Mouse (Mus musculus): ENCODE results near the gene Scd2.
"Not testable (repeated sequence)": the region's sequence is repeated elsewhere in the genome, so short reads cannot be mapped to it uniquely, and the experiment has no call there.

Scd2 gene

DNA sequence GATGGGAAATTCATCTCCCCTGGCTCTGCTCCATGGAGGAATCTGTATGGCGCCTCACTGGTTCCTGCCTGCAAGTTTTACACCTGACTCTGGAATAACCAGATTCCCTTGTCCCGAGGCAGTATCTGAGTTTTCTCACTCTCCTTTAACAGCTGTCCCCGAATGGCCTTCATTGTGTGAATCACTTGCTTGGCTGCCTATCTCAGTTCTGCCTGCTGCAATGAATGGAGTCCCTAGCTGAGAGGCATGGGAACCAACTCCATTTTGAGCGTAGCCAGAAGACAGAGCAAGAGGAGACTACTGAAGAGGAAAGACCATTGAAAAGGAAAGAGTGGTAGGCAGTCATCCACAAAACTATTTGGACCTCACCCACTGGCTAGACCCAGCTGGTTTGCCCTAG, 19.8 kb upstream of the Scd2 start:
- DNase-seq (ENCODE audit: low spot score in 2 of 2) = no peak

DNA sequence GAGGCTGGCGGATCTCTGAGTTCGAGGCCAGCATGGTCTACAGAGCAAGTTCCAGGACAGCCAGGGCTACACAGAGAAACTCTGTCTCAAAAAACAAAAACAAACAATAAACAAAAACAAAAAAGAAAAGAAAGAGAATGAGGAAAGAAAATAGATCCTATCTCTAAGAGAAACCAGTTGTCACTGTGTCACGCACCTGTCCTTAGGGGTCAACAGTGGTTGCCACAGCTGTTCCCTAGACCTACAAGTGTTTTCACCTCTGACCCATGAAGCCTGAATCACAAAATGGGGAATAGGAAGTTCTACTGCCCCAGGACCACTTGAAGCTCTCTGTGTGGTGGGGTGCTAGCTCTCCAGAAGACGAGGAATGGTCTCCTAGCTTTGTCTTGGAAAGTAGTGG, 19.0 kb upstream of the Scd2 start:
- DNase-seq (ENCODE audit: low spot score in 2 of 2) = no peak

DNA sequence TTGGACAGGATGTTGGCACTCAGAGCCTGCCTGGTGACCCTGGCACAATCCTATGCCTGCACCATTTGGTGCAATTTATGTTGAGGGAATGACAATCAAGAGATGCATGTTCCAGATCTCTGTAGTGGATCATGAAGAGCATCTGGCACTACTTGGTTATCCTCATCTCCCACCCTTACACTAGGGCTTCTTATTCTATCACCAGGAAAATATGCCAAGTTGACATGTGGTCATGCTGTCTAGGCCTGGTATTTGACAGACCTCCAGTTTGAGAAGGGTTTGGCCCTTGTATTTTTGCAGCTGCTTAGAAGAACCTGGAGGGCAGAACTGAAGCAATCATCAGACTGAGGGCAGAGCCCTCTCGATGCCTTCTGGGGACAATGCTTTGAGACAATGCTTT, 18.1 kb upstream of the Scd2 start:
- DNase-seq (ENCODE audit: low spot score in 2 of 2) = no peak

DNA sequence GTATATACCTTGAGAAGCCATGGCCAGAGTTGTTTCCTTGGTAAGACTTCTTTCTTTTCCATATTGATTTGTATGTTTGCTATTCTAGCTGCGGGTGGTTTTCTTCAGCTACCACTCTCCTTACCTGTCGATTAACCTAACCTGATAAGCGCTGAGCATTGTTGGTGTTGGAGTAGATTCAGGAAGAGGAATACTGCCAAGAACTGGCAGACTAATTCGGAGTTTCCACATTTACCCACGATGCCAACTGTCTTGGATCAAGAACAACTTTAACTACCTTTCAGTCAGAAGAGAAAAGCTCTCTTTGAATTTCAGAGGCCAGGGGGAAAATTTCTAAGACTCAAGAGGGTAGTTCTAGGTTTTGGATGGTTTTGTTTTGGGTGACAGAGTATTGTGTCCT, 16.6 kb upstream of the Scd2 start:
- no peak for DNase-seq (ENCODE audit: low spot score in 2 of 2)

DNA sequence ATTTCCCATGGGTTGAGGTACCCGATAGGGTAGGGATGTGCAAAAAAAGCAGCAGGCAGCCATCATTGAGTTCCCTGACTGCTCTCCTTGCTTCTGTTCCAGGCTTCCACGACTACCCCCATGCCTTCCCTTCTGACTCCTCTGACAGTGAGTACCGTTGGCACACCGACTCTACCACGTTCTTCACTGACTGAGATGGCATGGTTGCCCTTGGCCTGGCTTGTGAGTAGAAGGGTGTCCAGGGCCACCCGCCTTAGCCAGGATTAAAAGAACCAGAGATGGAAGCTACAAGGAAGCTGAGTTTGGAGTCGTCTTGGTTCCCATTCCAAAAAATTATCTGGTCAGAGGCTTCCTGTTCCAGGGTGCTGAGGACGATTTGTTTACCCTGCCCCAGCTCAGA, 15.5 kb upstream of the Scd2 start:
- DNase-seq (ENCODE audit: low spot score in 2 of 2) = no peak

DNA sequence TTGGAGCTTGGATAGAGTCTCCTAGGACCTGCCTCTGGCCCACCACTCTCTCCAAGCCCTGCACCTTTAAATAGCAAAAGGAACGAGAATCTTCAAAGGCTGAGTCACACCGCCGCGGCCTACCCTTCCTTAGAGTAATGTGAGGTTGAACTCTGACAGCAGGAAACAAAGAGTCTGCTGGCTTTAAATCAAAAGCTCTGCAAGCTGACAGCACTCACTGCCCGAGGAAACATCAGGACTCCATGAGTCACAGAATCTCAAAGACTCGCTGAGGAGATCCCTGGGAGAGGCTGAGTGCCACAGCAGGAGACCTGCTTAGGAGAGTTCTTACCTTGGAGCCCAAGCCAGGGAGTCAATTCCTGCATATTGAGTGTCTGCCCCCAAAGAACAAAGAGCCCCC, 12.7 kb upstream of the Scd2 start:
- DNase-seq (ENCODE audit: low spot score in 2 of 2) = no peak

DNA sequence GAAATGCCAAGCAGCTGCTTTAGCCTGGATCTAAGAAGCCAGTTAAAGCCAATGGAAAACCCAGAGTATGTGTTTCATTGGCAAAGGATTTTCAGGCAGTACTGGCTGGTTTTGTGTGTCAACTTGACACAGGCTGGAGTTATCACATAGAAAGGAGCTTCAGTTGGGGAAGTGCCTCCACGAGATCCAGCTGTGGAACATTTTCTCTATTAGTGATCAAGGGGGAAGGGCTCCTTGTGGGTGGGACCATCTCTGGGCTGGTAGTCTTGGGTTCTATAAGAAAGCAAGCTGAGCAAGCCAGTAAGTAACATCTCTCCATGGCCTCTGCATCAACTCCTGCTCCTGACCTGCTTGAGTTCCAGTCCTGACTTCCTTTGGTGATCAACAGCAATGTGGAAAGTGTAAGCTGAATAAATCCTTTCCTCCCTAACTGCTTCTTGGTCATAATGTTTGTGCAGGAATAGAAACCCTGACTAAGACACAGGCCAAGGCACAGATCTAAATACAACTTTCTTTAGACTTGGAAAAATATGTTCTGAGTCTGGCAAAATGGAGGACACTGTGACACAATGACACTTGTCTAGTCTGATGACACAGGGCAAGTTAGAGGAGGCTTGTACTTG, 11.5 kb upstream of the Scd2 start:
- DNase-seq (ENCODE audit: low spot score in 2 of 2) = not testable (repeated sequence)

DNA sequence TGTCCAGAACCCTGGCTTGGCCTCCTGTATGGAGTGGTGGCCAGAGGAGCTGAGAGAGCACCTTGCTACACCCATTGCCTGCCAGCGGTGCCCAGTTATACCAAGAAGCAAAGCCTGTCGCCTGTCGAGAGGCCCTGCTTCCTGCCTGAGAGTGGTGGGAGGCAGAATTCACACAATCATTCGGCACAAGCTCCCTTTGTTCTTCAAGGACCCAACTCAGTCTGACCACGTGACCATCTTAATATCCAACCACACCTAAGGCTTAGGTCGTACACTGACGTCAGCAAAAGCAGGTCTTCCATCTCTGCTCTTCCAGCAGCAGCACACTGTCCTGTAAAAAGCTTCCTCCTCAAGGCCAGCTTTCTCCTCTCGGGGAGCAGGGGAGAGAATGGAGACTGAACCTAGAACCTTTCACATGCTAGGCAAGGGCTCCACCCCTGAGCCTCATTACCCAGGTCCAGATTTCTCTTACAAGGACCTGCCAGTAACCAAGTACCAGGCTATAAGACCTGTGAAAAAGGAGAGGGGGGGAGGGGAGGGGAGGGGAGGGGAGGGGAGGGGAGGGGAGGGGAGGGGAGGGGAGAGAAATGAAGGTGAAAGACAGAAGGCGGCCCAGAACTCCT, 10.8 kb upstream of the Scd2 start:
- no peak for DNase-seq (ENCODE audit: low spot score in 2 of 2)

DNA sequence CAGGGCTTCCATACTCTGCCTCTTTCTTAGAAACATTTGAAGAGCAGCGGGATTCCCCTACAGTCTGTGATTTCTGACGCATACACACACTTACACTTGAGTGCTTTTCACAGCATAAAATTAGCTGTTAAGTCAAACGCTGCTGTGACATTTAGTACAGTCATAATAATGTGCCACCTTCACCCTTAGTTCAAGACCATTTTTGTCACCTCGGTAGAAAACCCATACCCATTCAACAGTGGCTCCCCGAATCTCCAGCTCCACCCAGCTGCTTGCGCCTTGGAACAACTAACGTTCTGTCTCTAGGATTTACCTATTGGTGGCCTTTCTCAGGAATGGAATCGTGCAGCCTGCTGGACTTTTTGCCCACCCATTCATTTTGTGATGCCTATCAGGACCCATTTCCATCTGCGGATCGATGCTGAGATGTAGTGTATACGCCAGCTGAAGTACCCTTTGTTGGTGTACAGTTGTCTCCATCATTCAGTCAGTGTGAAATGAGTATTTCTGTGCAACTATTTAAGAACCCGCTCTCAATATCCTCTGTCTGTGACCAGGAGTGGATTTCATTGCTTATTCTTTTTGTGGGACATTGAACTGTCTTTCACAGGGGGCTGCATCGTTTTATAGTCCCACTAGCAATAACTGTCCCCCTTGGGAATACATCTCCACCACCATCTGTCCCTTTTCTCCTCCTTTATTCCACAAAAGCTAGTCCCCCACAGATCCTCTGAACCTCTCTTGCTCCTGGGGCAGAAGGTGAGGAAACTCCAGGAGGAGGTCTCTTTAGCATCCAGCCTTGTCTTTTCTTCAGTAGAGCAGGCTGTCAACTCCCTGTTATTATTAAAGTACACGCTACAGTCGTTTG, 10.1 kb upstream of the Scd2 start:
- no peak for DNase-seq (ENCODE audit: low spot score in 2 of 2)

DNA sequence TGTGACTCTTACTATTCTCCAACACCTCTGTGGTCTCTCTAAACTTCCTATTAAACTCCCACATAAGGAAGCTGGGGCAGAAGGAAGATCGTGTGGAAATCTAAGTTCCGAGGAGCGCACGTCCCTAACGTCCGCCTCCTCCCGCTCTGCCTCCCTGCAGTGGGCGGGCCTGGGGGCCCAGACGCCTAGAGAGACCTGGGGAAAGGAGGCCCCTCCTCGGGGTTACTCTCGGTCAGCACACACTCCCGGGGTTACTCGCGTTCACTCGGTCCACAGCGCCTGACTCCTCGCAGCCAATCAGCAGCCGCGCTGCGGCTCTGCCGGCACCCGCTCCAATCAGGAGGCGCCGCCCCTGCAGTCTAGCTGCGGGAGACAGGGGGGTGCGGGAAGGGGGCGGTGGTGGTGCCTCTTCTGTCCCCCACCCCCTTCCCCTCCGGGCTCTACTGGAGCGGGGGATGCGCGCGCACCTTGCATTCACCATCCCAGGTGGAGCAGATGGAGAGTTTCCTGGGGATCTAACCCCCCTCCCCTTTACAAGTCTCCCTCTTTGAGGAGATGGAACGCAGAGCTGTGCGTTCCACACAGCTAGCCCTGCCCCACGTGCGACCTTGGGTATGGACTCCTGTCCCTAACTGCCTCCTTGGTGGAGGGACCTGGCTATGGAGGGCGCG, 9.3 kb upstream of the Scd2 start:
- peak; percentile 91 to 93 for DNase-seq (ENCODE audit: low spot score in 2 of 2)

DNA sequence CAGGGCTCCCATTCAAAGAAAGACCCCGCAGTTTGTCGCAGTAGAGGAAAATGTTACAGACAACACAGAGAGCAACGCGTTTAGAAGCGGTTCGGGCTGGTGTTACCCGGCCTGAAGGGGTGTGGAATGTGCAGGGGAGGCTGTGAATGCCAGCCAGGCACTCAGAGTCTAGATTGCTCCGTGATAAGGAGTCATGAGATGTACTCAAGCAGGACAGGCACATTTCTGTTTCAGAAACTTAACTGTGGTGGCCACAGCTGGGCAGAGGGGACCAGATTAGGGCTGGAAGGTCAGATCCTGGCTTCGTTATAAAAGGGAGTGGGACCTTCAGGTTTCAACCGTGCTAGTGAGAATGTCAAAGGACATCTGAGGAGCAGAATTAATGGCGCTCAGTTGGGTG, 8.8 kb upstream of the Scd2 start:
- DNase-seq (ENCODE audit: low spot score in 2 of 2) = no peak

DNA sequence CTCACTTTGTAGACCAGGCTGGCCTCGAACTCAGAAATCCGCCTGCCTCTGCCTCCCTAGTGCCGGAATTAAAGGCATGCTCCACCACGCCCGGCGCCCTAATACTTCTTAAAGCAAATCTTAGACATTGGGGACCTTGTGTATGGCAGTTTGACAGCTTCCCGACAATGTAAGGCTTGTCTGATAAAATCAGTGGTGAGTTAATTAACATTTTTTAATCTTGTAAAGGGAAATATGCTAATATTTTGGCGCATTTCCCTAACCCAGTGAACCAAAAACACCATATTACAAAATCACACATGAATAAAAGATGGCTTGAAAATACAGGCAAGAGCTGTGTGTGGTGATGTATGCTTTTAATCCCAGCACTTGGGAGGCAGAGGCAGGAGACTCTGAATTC, 7.9 kb upstream of the Scd2 start:
- DNase-seq (ENCODE audit: low spot score in 2 of 2) = no peak

DNA sequence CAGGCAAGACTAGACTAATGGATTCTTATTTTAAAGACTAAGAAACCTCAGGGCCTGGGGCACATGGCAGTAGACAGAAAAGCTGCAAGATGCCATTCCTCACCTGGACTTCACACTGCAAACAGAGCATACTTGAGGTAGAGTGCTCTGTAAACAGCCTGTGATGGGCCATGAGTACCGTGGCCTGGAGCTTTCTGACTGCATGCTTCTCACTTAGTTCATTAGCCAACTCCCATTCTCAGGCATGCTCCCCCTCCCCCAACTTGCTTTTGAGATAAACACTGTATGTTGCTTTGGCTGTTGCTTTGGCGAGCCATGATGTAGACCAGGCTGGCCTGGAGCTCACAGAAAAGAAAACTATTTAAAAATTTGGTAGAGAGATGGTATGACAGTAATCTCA, 7.4 kb upstream of the Scd2 start:
- DNase-seq (ENCODE audit: low spot score in 2 of 2) = no peak

DNA sequence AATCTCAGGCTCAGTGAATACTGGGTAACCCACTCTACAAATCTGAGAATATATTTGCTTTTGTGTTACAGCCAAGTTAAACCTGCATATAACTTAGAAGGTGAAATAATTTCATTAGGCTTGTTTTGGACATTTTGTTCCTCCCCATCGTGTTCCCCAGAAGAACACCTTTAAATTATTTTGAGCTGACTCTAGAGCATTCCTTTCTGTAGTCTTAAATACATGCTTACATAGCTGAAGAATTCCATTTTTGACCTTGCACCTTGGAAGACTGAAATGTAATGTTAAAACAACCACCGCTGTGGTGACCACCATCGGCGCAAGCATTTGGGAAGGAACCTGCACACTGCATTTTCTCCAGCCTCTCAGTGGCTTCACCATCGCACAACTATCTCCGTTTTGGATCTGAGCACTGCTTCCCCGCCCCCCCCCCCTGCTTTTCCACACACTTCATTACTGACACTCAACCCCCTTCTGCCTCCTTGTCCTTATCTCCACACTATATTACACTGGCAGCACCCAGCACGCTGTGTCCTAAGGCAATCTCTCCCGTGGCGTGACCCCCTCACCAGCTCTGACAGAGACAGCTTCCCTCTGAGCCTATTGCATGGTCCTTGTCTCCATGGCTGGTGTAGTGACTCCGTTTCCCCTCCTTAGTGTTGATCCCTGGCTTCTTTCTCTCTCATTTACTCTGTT, 5.9 kb upstream of the Scd2 start:
- DNase-seq (ENCODE audit: low spot score in 2 of 2) = no peak

DNA sequence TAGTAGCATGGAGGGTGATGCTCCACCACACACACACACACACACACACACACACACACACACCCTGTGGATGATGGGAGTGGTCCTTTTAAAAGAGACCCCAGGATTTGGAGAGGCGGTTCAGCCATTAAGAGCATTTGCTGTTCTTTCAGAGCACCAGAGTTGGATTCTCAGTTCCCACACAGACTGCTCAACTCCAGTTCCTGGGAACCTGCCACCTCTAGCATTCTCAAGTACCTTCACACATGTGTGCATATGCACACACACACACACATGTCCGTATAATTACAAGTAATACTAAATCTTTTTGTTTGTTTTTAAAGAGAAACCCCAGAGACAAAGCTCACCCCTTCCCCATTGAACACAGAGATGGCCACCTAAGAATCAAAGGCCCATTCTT, 1.4 kb upstream of the Scd2 start:
- no peak for DNase-seq (ENCODE audit: low spot score in 2 of 2)

DNA sequence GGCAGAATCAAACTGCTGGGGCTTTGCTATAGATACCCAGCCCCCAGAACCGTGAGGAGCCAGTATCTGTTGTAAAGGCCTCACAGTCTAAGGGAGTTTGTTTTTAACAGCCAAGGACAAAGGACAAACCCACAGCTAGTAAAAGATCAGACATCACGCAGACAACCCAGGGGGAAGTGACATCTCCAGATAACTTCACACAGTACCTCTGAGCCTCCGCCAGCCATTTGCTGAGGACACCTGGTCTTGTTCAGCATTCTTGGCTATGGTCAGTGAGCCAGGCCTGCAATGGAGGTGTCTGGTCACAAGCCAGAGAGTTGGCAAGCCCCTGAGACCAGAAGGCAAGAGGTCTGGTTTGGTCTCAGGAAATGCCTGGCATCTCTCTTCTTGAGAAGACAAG, 991 bp upstream of the Scd2 start:
- DNase-seq (ENCODE audit: low spot score in 2 of 2) = no peak

DNA sequence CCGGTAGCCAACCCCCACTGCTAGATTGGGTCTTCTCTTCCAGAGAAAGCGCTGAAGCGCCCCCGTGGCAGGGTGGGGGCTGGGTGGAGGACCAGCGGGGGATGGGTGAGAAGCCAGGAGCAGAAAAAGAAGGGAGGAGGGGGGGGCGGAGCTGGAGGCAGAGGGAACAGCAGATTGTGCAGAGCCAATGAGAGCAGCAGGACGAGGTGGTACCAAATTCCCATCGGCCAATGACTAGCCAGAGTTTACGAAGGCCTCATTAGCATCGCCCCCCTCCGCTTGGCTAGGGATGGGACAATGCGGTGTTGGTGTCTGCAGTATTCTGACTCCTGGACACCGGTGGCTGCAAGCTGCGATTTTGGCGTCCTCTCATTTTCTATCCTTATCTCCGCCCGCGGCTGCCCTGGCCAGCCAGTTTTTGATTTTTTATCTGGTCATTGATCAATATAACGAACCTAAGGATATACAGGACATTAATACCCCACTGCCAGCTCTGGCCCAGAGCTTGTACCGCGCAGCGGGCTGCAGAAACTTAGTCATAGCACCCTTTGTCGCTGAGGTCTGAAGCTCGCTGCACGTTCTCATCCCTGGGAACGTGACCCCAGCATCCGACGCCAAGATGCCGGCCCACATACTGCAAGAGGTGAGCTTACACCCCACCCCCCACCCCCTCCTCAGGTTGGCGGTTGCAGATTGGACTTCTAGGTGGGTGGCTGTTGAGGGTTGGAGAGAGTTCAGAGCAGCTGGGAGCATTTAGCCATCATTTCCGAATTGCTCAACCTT, 486 bp downstream of the Scd2 start:
- peak; percentile 94 to 96 for DNase-seq (ENCODE audit: low spot score in 2 of 2)

DNA sequence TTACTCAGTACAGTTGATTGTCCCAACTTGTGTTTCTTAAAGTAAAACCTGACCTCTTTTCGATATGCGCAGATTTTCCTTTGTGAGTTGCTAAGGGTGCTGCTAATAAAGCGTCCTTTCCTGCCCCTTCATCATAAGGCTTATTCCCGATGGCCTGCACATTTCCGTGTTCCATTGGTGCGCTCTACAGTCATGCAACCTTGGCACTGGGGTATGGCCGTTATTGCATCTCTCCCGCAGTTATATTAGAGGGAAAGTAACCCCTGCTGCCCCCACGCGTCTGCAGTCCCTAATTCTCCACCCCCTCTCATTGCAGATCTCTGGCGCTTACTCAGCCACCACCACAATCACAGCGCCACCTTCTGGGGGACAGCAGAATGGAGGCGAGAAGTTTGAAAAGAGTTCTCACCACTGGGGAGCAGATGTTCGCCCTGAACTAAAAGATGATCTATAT, 1.1 kb downstream of the Scd2 start:
- peak; percentile 88 to 90 for DNase-seq (ENCODE audit: low spot score in 2 of 2)

DNA sequence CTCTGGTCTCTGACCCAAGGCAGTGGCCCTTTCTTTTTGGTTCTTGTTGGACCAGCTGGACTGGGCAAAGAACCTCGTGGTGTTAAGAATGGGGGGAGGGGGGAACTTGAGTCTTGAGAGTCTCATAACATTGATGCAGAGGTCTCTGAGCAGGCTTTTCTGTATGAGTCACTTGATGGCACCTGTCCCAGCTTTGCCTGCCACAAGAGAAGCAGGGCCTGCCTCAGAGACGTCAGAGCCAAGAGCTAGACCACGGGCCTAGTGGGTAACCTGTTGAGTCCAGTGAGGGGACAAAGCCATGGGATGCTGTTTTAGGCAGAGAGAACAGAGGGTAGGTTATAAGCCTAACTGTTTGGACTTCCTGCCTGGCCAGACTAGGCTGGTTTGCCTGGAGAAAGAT, 1.8 kb downstream of the Scd2 start:
- peak in 1 of 2 experiments; percentile 37 for DNase-seq (ENCODE audit: low spot score in 2 of 2)

DNA sequence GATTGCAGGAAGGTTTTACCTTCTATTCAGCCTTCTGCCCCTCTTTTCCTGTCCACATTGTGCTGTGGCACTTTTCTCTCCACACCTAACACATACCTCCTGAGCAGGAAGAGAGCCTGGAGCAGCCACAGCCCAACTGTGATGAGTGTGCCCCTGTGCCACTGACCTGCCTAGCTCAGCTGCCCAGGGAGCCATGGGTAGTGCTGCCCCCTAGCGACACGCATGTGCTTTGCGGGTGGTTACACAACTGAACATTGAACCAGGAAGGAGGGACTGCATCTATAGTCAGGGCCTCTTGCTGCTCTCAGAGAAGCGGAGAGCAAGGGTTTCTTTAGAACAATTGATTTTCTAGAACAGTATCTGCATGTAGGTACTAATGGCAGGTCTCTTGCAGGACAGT, 2.3 kb downstream of the Scd2 start:
- peak; percentile 85 to 91 for DNase-seq (ENCODE audit: low spot score in 2 of 2)

DNA sequence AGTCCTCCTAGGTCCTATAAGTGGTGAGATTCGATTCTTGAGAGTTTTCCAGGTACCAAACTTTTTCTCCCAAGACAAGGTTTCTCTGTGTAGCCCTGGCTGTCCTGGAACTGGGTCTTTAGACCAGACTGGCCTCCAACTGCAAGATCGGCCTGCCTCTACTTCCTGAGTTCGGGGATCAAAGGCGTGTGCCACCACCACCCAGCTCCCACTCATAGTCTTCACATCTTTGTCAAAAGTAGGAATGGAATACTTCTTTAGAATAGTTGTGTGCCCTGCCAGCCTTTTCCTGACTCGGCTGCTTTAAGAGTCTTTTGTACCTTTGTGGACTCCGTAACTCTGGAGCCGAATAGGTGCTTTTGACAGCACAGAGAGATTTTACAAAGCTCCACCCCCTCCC, 2.7 kb downstream of the Scd2 start:
- DNase-seq (ENCODE audit: low spot score in 2 of 2) = no peak
